Mouse (Mus musculus) kidney, adult 2 months (tissue): ENCODE results near the gene Rps12-ps3. TPM values are rescaled to one million over a fixed set of nuclear protein-coding genes. Genes with fewer than 3 reads are reported as not detected.
A peak's percentile ranks its signal among the peaks of the same experiment; 100 is the strongest.

Experiments used
- DNase-seq: peaks from one replicate; pipeline ENCODE4 v3.0.0; 2021
- H3K27ac ChIP-seq: fragments of 200-500 bp; 2 replicates; pipeline ENCODE4 v1.5.1; 2012; ENCODE audit warnings: low read depth, low read length, control low read depth, inconsistent platforms; ENCODE audit not compliant: insufficient read depth
- H3K27me3 ChIP-seq: fragments of 200-500 bp; replicated peaks from 2 replicates; pipeline ENCODE4 v1.6.1; 2012; ENCODE audit warnings: mild to moderate bottlenecking, moderate library complexity, low read length, inconsistent platforms; ENCODE audit not compliant: control insufficient read depth, insufficient read depth
- H3K36me3 ChIP-seq: fragments of 200-500 bp; 2 replicates; pipeline ENCODE4 v1.6.1; 2012; ENCODE audit warnings: mild to moderate bottlenecking, moderate library complexity, low read length, inconsistent platforms; ENCODE audit not compliant: control insufficient read depth, insufficient read depth
- H3K4me1 ChIP-seq: fragments of 200-500 bp; 2 replicates; pipeline ENCODE4 v1.6.1; 2011; ENCODE audit warnings: low read length; ENCODE audit not compliant: control insufficient read depth, insufficient read depth
- H3K4me3 ChIP-seq: fragments of 200-500 bp; 2 replicates; pipeline ENCODE4 v1.5.1; 2011; ENCODE audit warnings: mild to moderate bottlenecking, low read depth, low read length, control low read depth; ENCODE audit not compliant: insufficient read depth
- CTCF ChIP-seq: fragments of 200-500 bp; conservative IDR thresholded peaks from 2 replicates; pipeline ENCODE4 v1.5.1; 2011; ENCODE audit warnings: low read depth, mild to moderate bottlenecking, control low read depth, low read length, moderate library complexity, mixed read lengths; ENCODE audit not compliant: insufficient read depth, insufficient read length
- POLR2A ChIP-seq: fragments of 200-500 bp; IDR thresholded peaks from one replicate; pipeline ENCODE4 v1.6.1; 2011; ENCODE audit warnings: low read depth, low read length, control low read depth
- WGBS: fragments of 180-500 bp; shearing (Covaris S2); methylation state at CpG from one replicate; pipeline ENCODE4 v1.1.7; 2018; 5-methylcytosine and 5-hydroxymethylcytosine counted together
- polyA plus RNA-seq: library from polyadenylated mRNA; depleted of rRNA; stranded (reverse); fragments of >200 nt; gene quantifications from 2 replicates; pipeline ENCODE4 v1.2.3, GENCODE M21; 2012; rRNA removed

The Rps12-ps3 gene
- polyA plus RNA-seq, 1 experiment: 1,736 TPM

- Histone ChIP-seq H3K4me3 (no peak overlapping the region), H3K27me3 (no peaks in the 10 kb centered on the region), H3K4me1 (no peaks in the 10 kb centered on the region), H3K36me3 (no peaks in the 10 kb centered on the region), H3K27ac (no peak overlapping the region)
- TF ChIP-seq POLR2A: no peak
- TF ChIP-seq CTCF: no peak
- no peak for DNase-seq
- WGBS: 89% methylated on average over 2 of the region's 2 CpGs
These were observed 38.4 kb downstream of the Rps12-ps3 start for GRCm38 (mm10) chr19:59360486-59360896.

GRCm38 (mm10) chr19:59362646-59363045 lies 40.6 kb downstream of the Rps12-ps3 start:
- TF ChIP-seq CTCF: no peak
- no peak for TF ChIP-seq POLR2A
- Histone ChIP-seq H3K36me3 (no peaks in the 10 kb centered on the region), H3K27me3 (no peaks in the 10 kb centered on the region), H3K4me3 (no peak overlapping the region), H3K4me1 (no peaks in the 10 kb centered on the region), H3K27ac (no peak overlapping the region)
- no peak for DNase-seq
- 67% methylated on average over 6 of the region's 6 CpGs for WGBS

- DNase-seq: no peak
- H3K36me3 ChIP-seq: no peaks in the 10 kb centered on the region
- no peak for TF ChIP-seq CTCF
- TF ChIP-seq POLR2A: no peak
- H3K4me1 ChIP-seq: no peaks in the 10 kb centered on the region
- H3K4me3 ChIP-seq: no peak overlapping the region
- 81% methylated on average over 3 of the region's 3 CpGs for WGBS
- H3K27me3 ChIP-seq: no peaks in the 10 kb centered on the region
- H3K27ac ChIP-seq: no peak overlapping the region
These were observed 41.6 kb downstream of the Rps12-ps3 start for GRCm38 (mm10) chr19:59363666-59364065.

GRCm38 (mm10) chr19:59366724-59367123 lies 44.6 kb downstream of the Rps12-ps3 start:
- H3K27ac ChIP-seq: no peak overlapping the region

GRCm38 (mm10) chr19:59367892-59368291 lies 45.8 kb downstream of the Rps12-ps3 start:
- no peaks in the 10 kb centered on the region for H3K36me3 ChIP-seq
- WGBS: 79% methylated on average over 4 of the region's 4 CpGs
- H3K4me1 ChIP-seq: no peaks in the 10 kb centered on the region
- no peak for TF ChIP-seq POLR2A
- no peak for TF ChIP-seq CTCF
- no peak for DNase-seq
- H3K4me3 ChIP-seq: no peak overlapping the region
- H3K27me3 ChIP-seq: no peaks in the 10 kb centered on the region
- no peak overlapping the region for H3K27ac ChIP-seq

More at GRCm38 (mm10) chr19:59366724-59367123, 44.6 kb downstream of the Rps12-ps3 start:
- no peak for DNase-seq
- Histone ChIP-seq H3K4me3 (no peak overlapping the region), H3K4me1 (no peaks in the 10 kb centered on the region), H3K27me3 (no peaks in the 10 kb centered on the region), H3K36me3 (no peaks in the 10 kb centered on the region)
- WGBS: 65% methylated on average over 3 of the region's 3 CpGs
- no peak for TF ChIP-seq CTCF
- TF ChIP-seq POLR2A: no peak

GRCm38 (mm10) chr19:59371016-59371415 lies 48.9 kb downstream of the Rps12-ps3 start:
- no peak for TF ChIP-seq POLR2A
- no peak for TF ChIP-seq CTCF
- Histone ChIP-seq H3K4me3 (no peak overlapping the region), H3K27me3 (no peaks in the 10 kb centered on the region), H3K27ac (no peak overlapping the region), H3K36me3 (no peaks in the 10 kb centered on the region), H3K4me1 (no peaks in the 10 kb centered on the region)
- 53% methylated on average over 4 of the region's 4 CpGs for WGBS
- peak; percentile 31 for DNase-seq

Other genes with a start within 250 kb of the Rps12-ps3 start
- gene Shtn1, start 246.2 kb upstream of the Rps12-ps3 start, polyA plus RNA-seq: 2.5 and 3.7 TPM in 2 replicates
- gene Vax1, start 152.2 kb upstream of the Rps12-ps3 start, polyA plus RNA-seq: not detected in 2 replicates
- gene Kcnk18, start 103.1 kb upstream of the Rps12-ps3 start, polyA plus RNA-seq: not detected in 2 replicates
- gene Slc18a2, start 61.4 kb upstream of the Rps12-ps3 start, polyA plus RNA-seq: 0.86 and 1.6 TPM in 2 replicates
- gene Pdzd8, start 23.5 kb downstream of the Rps12-ps3 start, polyA plus RNA-seq: 5.6 and 5.8 TPM in 2 replicates
- 14.3 and 19.2 TPM in 2 replicates for gene Emx2, start 136.1 kb downstream of the Rps12-ps3 start, polyA plus RNA-seq